Mouse (Mus musculus) spleen, adult 2 months (tissue): ENCODE results near the gene Tbc1d17.

Source experiments
- CTCF ChIP-seq: fragments of 200-500 bp; IDR thresholded peaks from 2 replicates; pipeline ENCODE4 v1.5.1; 2011; ENCODE audit warnings: mild to moderate bottlenecking, inconsistent platforms; ENCODE audit not compliant: insufficient read depth, insufficient read length, insufficient replicate concordance; ENCODE audit errors: extremely low read depth
- POLR2A ChIP-seq: fragments of 200-500 bp; IDR thresholded peaks from 2 replicates; pipeline ENCODE4 v1.6.1; 2011; ENCODE audit warnings: low read depth, low read length, inconsistent platforms

DNA sequence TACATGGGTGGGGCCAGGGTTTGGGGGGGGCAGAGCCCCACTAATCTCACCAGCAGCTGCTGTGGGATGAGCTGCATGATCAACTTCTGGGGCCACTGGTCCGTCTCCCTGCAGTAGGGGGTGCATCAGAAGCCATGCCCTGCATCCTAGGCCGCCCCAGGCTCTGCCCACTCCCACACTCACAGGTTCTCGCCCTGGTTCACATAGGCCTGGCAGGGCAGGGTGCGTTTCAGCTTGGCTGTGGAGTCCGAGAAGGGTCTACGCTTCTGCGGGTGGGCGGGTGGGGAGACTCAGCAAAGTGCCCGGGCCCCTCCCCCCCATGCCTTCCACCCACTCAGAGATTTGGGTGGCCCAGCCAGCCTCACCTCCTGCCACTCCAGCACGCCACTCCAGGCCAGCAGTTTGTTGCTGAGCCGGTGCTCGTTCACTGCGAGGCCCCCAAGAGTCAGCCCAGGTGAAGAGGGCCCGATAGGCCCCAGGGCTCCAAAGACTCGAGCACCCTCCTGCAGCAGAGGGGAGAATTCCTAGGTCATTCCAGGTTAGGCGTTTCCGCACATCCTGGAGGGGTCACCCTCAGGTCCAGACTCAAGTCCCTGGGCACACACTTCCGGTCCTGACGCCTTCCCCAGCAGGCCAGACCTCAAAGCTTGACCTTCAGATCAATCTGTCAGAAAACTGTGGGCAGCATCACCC is 18.3 kb upstream of the Tbc1d17 start:
- no peak for TF ChIP-seq CTCF
- no peak for TF ChIP-seq POLR2A
